Mouse (Mus musculus) heart, postnatal 14 days (tissue): ENCODE data around the gene Acer3. TPM values are rescaled to one million over a fixed set of nuclear protein-coding genes. Genes with fewer than 3 reads are reported as not detected.
"Not testable (repeated sequence)": the region's sequence is repeated elsewhere in the genome, so short reads cannot be mapped to it uniquely, and the experiment has no call there.

Experiments used
- DNase-seq, 2 experiments: peaks; one replicate each; pipeline ENCODE4 v3.0.0; 2021 to 2022
- intact Hi-C: fragments of 180-260 bp; cut with DNase I; formaldehyde crosslinking; loops from one replicate; pipeline ENCODE4 v1.15.1; 2025
- total RNA-seq, 2 experiments: library from RNA; stranded (reverse); gene quantifications; 2 replicates each; pipeline ENCODE4 v1.2.3; 2021

The Acer3 gene
- total RNA-seq, 2 experiments from 2014 or later, result 9.9 to 11.3 TPM

DNA sequence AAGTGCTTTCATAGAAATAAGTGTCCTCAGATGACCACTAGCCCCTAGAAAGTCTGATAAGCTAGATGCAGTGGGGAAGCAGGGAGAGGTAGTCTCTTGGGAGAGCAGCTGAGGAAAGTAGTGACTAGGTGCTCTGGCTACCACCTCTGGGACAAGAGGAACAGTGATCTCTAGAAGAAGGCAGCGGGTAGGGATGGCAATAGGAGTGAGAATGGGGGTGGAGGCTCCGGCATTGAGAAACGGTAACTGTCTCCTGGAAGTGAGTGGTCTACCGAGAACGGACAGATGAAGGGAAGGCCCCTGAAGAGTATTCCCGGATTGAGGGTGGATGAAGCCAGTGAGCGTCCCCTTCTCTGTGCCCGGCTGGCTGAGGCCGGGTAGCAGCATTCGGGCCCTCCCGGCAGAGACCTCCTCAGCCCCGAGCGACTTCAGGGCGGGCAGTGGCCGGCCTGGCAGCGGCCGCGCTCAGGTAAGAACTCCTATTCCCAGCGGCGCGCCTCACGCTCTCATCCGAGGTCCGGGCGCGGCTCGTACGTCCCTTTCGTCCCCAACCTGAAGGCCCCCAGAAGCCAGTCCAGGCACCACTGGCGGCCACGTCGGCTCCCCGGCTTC, 12.3 kb downstream of the Acer3 start:
- DNase-seq, result no peak
- intact Hi-C loops, result loop anchor here (5.0 kb wide), 1 partner anchor 34 kb away; no protein-coding TSS in a partner anchor

DNA sequence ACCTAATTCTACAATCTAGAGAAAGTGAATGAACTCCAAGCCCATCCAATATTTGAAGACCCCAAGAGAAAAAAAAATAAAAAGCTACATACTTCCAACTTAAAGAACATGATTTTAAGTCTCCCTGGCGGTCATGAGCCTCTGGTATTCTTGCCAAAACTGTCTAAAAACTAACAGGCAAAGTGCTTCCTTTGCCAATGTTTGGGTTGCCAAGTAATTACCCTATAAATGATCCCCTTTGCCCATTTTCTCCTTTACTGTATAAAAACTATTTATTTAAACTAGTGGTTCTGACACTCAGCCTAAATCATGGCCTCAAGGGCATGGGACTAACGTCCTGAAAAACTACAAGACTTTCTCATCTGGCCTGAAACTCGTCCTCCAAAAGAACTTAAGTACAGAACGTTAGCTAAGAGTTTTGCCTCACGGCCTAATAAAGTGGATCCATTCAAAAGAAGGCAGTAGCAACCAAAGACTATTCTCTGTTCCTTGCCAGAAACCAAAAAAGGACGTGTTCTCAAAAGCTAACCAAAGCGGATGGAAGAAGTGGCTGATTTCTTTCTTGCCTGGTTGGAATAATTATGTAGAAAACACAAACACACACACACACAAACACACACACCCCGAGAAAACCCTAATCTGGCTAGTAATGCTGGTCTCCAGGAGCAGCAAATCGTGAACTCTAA, 12.9 kb downstream of the Acer3 start:
- DNase-seq, result no peak
- intact Hi-C loops, result loop anchor here (5.0 kb wide), 1 partner anchor 34 kb away; no protein-coding TSS in a partner anchor

DNA sequence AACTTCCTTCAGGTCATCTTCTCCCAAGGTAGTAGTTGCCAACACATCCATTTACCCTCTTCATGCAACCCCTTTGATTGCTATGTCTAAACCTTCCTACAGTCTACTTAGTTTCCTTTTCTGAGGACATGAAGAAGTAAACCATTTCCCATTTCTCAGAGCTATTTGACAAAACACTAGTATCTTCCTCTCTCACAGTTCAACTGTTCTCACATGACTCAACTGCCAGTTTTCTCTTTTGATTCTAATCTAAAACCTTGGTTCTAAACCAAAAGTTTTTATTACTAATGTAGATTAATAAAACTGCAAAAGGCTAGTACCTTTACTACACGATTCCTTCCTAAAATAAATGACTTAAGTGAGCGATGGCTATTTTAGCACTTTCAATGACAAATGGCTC, 13.6 kb downstream of the Acer3 start:
- DNase-seq, result no peak
- intact Hi-C loops, result loop anchor here (5.0 kb wide), 1 partner anchor 35 kb away; no protein-coding TSS in a partner anchor

DNA sequence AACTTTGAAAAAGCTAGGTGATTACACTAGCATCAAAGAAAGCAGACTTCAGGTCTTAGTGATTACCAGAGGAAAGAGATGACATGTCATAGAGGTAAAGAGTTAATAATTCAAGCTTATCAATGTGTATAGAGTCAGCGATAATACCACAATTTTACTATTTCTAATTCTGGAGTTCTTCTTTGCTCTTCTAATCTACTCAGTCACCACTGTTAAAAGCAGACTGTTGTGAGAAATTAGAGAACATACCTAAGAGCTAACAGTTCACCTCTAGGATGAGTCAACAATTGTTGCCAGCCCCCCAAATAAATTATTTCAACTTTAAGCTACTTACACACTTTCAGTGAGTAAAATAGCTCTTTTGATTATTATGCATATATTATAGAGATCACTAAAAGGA, 28.1 kb downstream of the Acer3 start:
- DNase-seq, result no peak
- intact Hi-C loops, result no loop called here

DNA sequence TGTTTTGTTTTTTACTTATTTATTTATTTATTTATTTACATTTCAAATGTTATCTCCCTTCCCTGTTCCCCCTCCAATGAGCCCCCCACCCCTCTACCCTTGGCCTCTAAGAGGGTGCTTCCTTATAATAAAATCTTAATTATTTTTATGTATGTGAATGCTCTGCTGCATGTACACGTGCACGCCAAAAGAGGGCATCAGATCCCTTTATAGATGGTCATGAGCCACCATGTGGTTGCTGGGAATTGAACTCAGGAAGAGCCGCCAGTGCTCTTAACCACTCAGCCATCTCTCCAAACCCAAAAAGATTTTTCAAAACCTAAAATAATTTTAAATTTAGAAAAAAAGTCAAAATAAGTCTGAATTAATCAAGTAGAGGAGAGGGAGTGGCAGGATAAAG, 31.4 kb downstream of the Acer3 start:
- intact Hi-C loops, result loop anchor here (5.0 kb wide), 1 partner anchor 143 kb away; no protein-coding TSS in a partner anchor
- DNase-seq, result peak in 1 of 2 experiments; percentile 24

DNA sequence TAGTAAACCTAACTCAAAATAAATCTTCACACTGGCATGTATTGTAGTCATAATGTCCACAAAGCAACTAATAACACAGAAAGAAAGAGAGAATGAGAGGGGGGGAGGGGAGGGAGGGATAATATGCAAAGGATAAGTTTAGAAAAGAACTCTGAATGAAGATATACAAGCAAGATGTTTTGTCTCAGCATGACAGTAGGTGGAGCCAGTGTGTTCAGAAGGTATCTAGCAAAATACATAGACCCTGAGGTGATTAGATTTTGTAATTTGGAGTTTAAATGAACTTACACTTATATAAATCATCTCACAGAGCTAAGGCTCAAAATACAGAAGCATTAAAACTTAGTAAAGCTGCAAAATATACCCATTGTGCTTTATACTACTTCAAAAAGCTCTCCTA, 44.7 kb downstream of the Acer3 start:
- no peak for DNase-seq
- intact Hi-C loops, result loop anchor here (2.0 kb wide), 1 partner anchor 61 kb away; no protein-coding TSS in a partner anchor

DNA sequence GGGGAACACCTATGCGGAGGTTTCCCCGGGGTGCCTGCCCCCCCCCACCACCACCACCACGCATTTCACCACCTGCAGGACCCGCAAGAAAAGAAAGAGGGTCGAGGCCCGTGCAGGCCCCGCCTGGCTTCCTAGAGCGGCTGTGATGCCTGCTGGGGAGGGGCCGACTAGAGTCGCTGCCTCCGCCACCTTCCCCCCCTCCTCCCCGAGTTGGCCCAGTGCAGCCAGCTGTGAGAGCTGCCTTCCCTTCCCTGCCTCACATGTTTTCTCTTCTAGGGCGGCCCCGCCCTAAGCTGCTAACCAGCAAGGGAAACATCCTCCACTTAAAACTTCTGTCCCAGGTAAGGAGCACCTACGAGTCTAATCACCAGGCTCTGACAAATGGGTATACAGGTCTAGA, 52.8 kb downstream of the Acer3 start:
- intact Hi-C loops, DNase-seq: not testable (repeated sequence)

DNA sequence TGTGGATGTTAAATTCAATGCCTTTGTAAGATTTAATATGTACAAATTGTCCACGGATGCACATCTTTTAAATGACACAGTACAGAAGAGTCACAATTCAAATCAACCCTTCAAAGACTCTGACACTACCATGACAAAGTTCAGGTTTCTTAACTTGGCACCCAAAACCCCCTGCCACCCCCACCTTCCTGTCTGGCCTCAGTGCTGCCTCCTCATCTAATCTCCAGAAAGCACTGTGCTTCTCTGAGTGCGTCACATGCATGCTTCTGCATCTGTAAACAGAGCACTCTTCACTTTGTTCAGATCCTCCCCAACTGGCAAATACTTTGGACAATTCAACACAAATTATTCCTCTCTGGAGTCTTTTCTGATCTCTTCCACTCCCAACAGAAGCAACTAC, 68.5 kb downstream of the Acer3 start:
- intact Hi-C loops, result no loop called here
- DNase-seq, result no peak

DNA sequence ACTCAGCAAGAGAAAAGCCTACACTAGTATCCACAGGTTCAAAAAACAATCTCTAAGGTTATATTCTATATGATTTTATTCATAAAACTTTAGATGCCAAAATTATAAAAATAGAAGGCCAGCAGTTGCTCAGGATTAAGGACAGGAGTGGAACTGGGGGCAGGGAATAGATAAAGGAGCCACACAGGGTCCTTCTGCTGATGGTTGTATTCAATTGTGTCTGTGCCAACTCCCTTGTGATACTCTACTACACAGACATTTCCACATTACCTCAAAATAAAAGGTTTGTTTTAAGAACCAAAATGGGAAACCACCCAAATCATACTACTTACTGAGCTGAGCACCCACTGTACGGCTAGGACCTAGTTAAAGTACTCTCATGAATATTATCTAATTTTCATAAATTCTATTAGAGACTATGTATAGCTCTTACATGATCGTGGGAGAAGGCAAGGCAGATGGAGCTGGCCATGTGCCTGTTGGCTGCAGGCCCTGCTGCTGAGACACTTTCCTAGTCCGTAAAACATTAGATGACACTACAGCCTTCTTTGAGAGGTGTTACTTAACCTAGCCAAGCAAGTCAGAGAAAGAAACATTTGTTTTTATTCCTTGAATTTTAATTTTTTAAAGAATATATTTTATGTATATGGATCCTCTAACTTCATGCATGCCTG, 84.2 kb downstream of the Acer3 start:
- intact Hi-C loops, result no loop called here
- peak; percentile 23 to 29 for DNase-seq

DNA sequence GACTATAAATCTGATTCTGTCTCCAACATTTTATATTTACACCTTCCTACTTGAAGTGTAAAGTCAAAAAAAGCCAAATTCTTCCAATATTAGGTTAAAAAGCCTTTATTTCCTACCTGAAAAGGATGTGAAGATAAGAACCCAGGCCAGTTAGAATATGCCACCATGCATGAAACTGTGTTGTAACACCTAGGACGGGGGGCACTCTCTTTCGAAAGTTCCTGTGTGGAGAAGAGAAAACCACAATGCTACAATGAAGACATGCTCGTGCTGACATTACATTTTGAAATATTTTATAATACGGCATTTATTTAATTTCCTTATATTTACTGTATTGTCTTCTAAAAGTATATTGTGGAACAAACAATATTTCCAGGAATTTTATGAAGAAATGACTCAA, 97.2 kb downstream of the Acer3 start:
- DNase-seq, result no peak
- intact Hi-C loops, result no loop called here

DNA sequence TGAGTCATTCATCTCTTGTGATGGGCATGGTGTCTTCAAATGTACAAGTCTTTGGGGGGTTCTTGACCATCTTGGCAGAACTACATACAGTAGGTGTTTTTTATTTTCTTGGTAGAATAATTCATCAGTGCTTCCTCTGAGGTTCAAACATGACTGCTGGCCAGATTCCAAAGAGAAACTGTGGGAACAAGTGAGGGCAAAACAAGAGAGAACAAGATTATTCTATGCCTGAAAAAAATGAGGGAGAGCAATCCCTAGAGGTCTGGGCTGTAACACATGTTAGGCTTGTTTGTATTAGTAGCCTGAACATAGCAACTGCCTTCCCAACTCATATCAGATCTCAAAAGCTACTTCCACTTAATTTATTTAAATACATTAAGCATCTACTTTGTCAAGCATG, 104.3 kb downstream of the Acer3 start:
- DNase-seq, result no peak
- intact Hi-C loops, result no loop called here

DNA sequence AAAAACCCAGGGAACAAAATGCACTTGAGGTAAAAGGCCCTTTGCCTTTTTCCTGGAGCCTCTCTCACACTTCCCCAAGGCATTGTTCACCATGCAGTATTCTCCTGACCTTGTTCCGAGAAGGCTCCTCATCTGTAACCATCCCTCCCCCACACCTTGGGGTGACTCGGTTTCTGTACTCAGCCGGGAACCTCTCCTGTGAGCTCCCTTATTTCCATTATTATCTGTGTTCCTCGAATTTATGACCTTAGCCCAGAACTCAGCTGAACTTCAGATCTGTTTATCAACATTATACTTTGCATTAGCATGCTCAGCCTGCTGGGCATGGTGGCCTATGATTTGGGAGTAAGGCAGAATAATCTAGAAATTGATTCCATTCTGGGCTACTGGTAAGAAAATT, 118.1 kb downstream of the Acer3 start:
- DNase-seq, result no peak
- intact Hi-C loops, result no loop called here

DNA sequence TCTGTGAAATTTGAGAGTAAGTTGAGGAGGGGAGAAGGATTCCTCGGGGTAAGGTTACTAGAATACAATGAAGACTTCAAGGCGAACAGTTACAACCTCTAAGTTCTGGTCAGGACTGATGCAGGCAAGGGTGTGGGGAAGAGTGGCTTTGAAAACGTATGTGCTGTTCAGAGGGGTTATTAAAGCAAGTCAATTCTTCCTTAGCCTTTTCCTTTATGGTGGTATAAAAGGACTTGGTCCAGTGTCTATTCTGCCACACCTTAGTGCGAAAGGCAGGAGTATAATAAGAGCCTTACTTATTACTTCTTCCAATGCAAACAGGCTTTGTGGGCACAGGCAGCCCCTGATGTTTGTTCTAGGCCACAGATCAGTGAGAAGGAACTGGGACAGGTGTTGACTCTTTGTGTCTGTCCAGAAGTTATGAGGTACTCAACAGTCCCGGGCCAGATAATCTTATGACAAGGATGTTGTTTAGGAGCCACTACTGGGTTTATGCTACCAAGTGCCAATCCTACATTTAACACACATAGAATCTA, 119.4 kb downstream of the Acer3 start:
- intact Hi-C loops, result no loop called here
- DNase-seq, result no peak

DNA sequence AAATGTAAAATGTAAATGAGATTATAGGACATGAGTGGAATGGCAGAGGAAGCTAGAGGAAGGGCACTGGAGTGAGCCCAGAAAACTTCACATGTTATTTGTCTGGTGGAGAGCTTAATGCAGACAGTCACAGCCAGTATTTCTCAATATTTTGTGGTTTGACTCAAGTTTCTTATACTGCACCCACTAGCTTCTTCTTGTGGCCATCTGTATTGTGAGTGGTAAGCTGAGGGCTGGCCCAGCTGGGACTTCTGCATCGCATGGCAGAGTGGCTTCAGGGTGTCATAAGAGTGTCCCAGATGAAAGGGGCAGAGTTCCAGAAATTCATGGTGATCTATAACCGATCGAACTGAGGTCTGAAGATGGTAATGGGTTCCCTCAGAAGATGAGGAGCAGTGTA, 120.6 kb downstream of the Acer3 start:
- no peak for DNase-seq
- intact Hi-C loops, result no loop called here

DNA sequence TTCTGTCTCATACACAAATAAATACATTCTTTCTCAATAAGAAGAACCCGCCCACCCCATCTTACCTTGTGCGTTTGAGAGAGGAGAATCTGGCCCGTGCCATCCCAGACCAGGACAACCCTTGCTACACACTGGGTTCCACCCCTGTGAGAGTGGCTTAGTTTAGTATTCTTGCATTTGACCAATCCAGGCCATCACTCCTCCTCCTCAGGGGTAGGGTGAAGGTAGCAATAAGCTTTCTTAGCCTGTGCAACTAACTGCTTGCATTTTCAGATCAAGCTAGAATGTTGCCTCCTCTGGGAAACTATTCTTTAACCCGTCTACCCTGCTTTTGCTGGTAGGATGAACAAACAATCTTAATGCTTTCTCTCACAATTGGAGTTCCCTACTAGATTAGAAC, 121.6 kb downstream of the Acer3 start, which contains the start of gene B3gnt6:
Gene B3gnt6 (minus strand): TSS at position 101 of the 400 bp plus-strand sequence.
- intact Hi-C loops, result no loop called here

DNA sequence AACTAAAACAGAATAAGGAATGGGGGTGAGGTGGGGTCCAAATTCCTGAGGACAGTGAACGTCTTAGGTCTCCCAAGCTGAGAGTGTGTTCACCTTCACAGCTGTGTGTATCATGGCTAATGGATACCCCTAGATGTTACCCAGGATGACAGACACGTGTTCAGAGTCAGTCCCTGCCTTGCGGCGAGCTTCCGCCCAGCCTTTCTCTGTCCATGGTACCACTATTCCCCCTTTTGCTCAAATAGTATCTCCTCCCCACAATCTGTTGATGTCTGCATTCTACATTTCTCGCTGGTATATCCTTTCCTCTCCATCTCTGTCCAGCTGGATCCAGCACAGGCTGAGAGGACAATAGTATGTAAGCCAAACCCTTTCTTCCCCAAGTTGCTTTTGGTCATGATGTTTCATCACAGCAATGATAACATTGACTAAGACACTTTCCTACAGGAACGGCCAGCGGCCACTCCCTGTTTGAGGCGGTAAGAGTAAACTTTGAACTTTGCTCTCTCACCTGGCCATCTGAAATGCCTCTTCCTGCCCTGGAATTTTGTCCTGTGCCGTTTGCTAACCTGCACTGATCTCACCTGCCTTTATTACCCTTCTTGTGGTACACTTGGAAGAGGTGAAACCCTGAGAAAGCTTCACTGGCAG, 125.7 kb downstream of the Acer3 start:
- intact Hi-C loops, result no loop called here
- DNase-seq, result no peak

More for the DNA sequence above, 121.6 kb downstream of the Acer3 start, which contains the start of gene B3gnt6:
- no peak for DNase-seq

DNA sequence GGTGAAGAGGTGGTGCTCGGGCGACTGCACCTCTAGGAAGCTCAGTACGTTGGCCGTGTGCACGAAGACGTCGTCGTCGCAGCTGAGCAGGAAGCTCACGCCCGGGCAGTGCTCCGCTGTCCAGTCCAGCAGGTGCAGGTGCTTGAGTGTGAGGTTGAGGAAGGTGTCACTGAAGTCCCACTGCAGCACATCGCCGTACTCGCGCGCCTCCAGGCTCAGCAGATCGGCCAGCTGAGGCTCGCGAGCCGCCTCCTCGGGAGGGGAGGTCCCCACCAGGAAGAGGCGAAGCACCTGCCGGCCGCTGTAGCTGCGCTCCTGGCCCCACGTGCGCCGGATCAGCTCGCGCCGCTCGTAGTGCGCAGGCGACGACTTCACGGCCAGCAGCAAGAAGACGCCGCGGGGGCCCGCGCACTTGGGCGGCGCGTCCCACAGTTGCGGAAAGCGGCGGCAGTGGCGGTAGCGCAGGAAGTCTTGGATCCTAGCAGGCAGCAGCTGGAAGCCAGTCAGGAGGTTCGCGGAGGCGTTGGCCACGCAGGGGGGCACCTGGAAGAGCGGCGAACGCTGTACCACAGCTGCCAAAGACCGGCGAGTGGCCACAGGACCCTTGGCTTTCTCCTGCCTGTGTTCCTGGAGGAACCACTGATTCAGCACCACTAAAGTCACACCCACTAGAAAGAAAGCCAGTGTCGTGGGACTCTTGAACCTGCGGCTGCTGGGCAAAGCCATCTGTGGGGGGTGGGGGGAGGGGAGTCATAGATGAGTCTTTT, 126.8 kb downstream of the Acer3 start:
- DNase-seq, result peak in 1 of 2 experiments; percentile 18
- intact Hi-C loops, result no loop called here

DNA sequence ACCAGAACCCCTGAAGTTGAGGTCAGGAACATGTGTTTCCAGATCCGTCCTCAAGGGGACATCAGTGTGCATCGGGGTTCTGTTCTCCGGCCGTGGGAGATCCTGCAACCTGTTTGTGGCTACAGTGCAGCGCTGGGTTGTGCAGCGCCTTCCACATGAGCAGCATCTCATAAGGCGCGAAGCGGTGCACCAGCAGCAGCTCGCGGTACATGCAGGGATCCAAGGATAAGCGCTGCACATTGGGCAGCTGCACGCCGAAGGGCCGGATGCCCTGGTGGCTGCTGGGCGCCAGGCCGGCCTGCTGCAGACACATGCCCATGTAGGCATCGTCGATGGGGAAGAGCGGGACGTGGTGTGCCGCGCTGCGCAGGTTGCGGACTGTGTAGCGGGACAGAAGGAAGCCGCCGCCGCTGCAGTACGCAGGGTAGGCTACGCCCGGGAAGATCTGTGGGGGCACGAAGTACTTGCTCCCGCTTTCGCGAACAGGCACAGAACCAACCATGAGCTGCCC, 127.4 kb downstream of the Acer3 start:
- intact Hi-C loops, result no loop called here
- DNase-seq, result peak in 1 of 2 experiments; percentile 23

DNA sequence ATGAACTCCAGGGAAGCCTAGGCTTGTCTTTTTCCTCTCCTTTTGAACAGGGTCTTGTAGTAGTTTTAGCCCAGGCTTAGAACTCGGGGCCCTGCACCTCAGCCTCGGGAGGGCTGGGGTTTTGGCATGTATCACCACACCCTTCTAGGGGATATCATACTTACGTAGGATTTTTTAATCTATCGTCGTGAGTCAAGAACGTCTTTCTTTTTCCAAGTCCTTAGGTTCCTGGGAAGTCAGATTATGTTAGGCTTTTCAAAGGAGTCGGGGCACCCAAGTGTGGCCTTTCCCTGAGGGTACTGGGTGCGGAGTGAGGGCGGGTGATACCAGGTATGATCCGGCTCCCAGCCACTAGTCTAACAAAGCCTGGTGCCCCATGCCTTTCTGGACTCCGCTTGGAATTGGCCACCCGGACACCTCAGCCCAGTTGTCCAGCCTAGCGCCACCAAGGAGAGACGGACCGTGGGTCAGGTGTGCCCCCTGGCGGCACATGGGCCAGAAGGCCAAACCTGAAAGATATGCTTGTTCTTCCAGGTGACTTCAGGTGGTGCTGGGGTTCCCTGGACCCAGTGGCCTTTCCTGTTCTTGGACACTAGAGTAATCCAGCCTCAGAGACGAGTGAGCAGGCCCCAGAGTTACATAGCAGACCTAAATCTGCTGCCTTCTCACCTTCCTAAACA, 129.3 kb downstream of the Acer3 start:
- intact Hi-C loops, result loop anchor here (1.0 kb wide), 1 partner anchor 36 kb away; no protein-coding TSS in a partner anchor
- DNase-seq, result peak in 1 of 2 experiments; percentile 41
